14 mouse cellular contexts compared by ENCODE assay signal in the genomic region with DNA sequence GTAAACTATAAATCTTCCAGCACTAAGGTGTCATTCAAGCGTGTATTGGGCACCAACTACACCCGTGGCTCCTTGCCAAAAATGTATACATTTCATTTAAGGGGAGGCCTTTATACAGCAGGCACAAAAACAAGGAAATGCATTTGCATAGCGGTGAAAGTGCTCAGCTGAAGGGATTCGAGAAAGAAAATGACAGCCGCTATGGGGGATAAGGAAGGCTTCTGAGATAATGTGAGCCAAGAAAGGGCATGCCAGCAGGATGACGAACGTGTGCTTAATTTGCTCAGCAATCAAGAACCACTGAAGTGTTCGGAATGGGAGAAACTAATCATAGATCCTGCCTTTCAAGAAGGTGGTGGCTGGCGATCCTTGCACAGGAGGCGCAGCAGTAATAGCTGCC.
DNase-seq lines count a peak whose midpoint lies in the region; ATAC-seq lines count a peak whose summit lies in the region.
"Had no signal": no experiment of that assay in that cellular context is flagged by ENCODE, and none has a peak within 500 bp of the region (broad histone marks: within the 10 kb centered on the region; RNA-seq: fewer than 3 reads in every experiment).

No protein-coding gene starts in this region.

- H3K4me3 ChIP-seq in midbrain, embryonic 11.5 days (ENCODE audit: low read depth, low read length) = no peak overlapping the region
- no peak overlapping the region for H3K4me3 ChIP-seq in liver, embryonic 12.5 days
- H3K4me3 ChIP-seq in intestine, embryonic 16.5 days (ENCODE audit: low read length) = no peak overlapping the region
- H3K4me3 ChIP-seq: heart, embryonic 12.5 days had no signal

- H3K9me3 ChIP-seq in midbrain, embryonic 11.5 days (ENCODE audit: control insufficient read depth, low read length) = no peaks in the 10 kb centered on the region
- H3K9me3 ChIP-seq in liver, embryonic 12.5 days (replicated peaks) = no peaks in the 10 kb centered on the region
- no peaks in the 10 kb centered on the region for H3K9me3 ChIP-seq in intestine, embryonic 16.5 days (ENCODE audit: control insufficient read depth, low read length)
- H3K9me3 ChIP-seq: heart, embryonic 12.5 days had no signal

- H3K36me3 ChIP-seq in midbrain, embryonic 11.5 days (ENCODE audit: control insufficient read depth, insufficient read depth, low read length) = no peaks in the 10 kb centered on the region
- no peaks in the 10 kb centered on the region for H3K36me3 ChIP-seq in liver, embryonic 12.5 days
- no peaks in the 10 kb centered on the region for H3K36me3 ChIP-seq in intestine, embryonic 16.5 days (ENCODE audit: control insufficient read depth, insufficient read depth, low read length)
- H3K36me3 ChIP-seq: G1E; heart, embryonic 12.5 days had no signal

- H3K4me1 ChIP-seq in midbrain, embryonic 11.5 days (ENCODE audit: control insufficient read depth, insufficient read depth, low read length) = peaks cover 44% of the 10 kb centered on the region
- H3K4me1 ChIP-seq in liver, embryonic 12.5 days = no peaks in the 10 kb centered on the region
- no peaks in the 10 kb centered on the region for H3K4me1 ChIP-seq in intestine, embryonic 16.5 days (ENCODE audit: control insufficient read depth, insufficient read depth, low read length)

- peak; percentile 27; the same call in 1 of the 2 replicates for ATAC-seq in midbrain, embryonic 11.5 days (ENCODE audit: low FRiP score)
- no peak for ATAC-seq in liver, embryonic 12.5 days
- no peak for ATAC-seq in intestine, embryonic 16.5 days

- H3K4me2 ChIP-seq in midbrain, embryonic 11.5 days = peak overlapping the region; percentile 21; the same call in 1 of the 2 replicates
- no peak overlapping the region for H3K4me2 ChIP-seq in liver, embryonic 12.5 days
- no peak overlapping the region for H3K4me2 ChIP-seq in intestine, embryonic 16.5 days (ENCODE audit: low read depth, low read length)
- H3K4me2 ChIP-seq: heart, embryonic 12.5 days had no signal

- peak; percentile 60 to 64 for DNase-seq in cerebellum, postnatal 14 days
- no peak for DNase-seq in cerebellum, adult 18-20 months
- peak; percentile 38 for DNase-seq in right cerebral cortex, adult 18-20 months
- DNase-seq in right cerebral cortex, postnatal 14 days = no peak
- peak; percentile 91 for DNase-seq in midbrain, embryonic 11.5 days (ENCODE audit: low spot score, missing footprints)
- no peak for DNase-seq in urinary bladder, postnatal 14 days (ENCODE audit: low spot score)
- DNase-seq: adrenal gland, adult 2 months; cerebellum, adult 9-11 months; layer of hippocampus, postnatal 36 days had no signal

- H3K9ac ChIP-seq in midbrain, embryonic 11.5 days (ENCODE audit: low read length) = no peak overlapping the region
- H3K9ac ChIP-seq in liver, embryonic 12.5 days = no peak overlapping the region
- no peak overlapping the region for H3K9ac ChIP-seq in intestine, embryonic 16.5 days (ENCODE audit: low read depth, low read length)
- H3K9ac ChIP-seq: heart, embryonic 12.5 days; liver, embryonic 14.5 days had no signal

- WGBS in midbrain, embryonic 11.5 days = 16% methylated on average over 10 of the region's 10 CpGs
- 64% methylated on average over 10 of the region's 10 CpGs for WGBS in liver, embryonic 12.5 days (ENCODE audit: insufficient replicate concordance)
- WGBS in intestine, embryonic 16.5 days = 47% methylated on average over 10 of the region's 10 CpGs

- H3K27ac ChIP-seq in midbrain, embryonic 11.5 days (ENCODE audit: low read depth, low read length) = peak overlapping the region; percentile 41; the same call in 1 of the 2 replicates
- no peak overlapping the region for H3K27ac ChIP-seq in liver, embryonic 12.5 days
- H3K27ac ChIP-seq in intestine, embryonic 16.5 days (ENCODE audit: low read length) = no peak overlapping the region
- H3K27ac ChIP-seq: liver, embryonic 14.5 days had no signal

- H3K27me3 ChIP-seq in midbrain, embryonic 11.5 days (ENCODE audit: control insufficient read depth, insufficient read depth, low read length) = peaks cover 6% of the 10 kb centered on the region; the same call in 1 of the 2 replicates
- no peaks in the 10 kb centered on the region for H3K27me3 ChIP-seq in liver, embryonic 12.5 days (replicated peaks)
- H3K27me3 ChIP-seq in intestine, embryonic 16.5 days (replicated peaks; ENCODE audit: control insufficient read depth, insufficient read depth, low read length) = no peaks in the 10 kb centered on the region
- H3K27me3 ChIP-seq: heart, embryonic 12.5 days had no signal

Comparison
In these comparisons a context has a peak if more than half of its experiments do, and no peak if none do; other contexts are left out.
1. DNase-seq: peak in cerebellum, postnatal 14 days (2 of 2), right cerebral cortex, adult 18-20 months (single experiment) and midbrain, embryonic 11.5 days (single experiment); none in cerebellum, adult 18-20 months (0 of 2), right cerebral cortex, postnatal 14 days (single experiment) and urinary bladder, postnatal 14 days (single experiment).